Mouse (Mus musculus): ENCODE results near the gene Krt8.

The Krt8 gene

GRCm38 (mm10) chr15:102004189-102004588 is at the start of gene Krt8:
Krt8 (minus strand) TSS chr15:102004482.
- peak; percentile 78 to 81 for DNase-seq

GRCm38 (mm10) chr15:102051920-102052683 is 47.8 kb upstream of the Krt8 start:
- DNase-seq, result peak; percentile 42 to 66

- no peak for DNase-seq
Measured at GRCm38 (mm10) chr15:102049871-102050270, 45.6 kb upstream of the Krt8 start.

- no peak for DNase-seq
Measured at GRCm38 (mm10) chr15:102048006-102048405, 43.7 kb upstream of the Krt8 start.

- DNase-seq, result no peak
Measured at GRCm38 (mm10) chr15:102045691-102046090, 41.4 kb upstream of the Krt8 start.

GRCm38 (mm10) chr15:102044745-102045144 is 40.5 kb upstream of the Krt8 start:
- no peak for DNase-seq

GRCm38 (mm10) chr15:102041951-102042350 is 37.7 kb upstream of the Krt8 start:
- DNase-seq, result peak in 1 of 2 experiments; percentile 35

- no peak for DNase-seq
Measured at GRCm38 (mm10) chr15:102040277-102040676, 36.0 kb upstream of the Krt8 start.

GRCm38 (mm10) chr15:102034121-102035053 is 30.1 kb upstream of the Krt8 start:
- no peak for DNase-seq

GRCm38 (mm10) chr15:102028040-102028439 is 23.8 kb upstream of the Krt8 start, which contains the start of gene Krt18:
Krt18 (plus strand) TSS chr15:102028180.
- peak; percentile 33 to 54 for DNase-seq

GRCm38 (mm10) chr15:102026430-102026829 is 22.1 kb upstream of the Krt8 start:
- DNase-seq, result peak in 1 of 2 experiments; percentile 22

- DNase-seq, result peak in 1 of 2 experiments; percentile 26
Measured at GRCm38 (mm10) chr15:102025136-102025872, 21.0 kb upstream of the Krt8 start.

GRCm38 (mm10) chr15:102023888-102024287 is 19.6 kb upstream of the Krt8 start:
- no peak for DNase-seq

- peak in 1 of 2 experiments; percentile 27 for DNase-seq
Measured at GRCm38 (mm10) chr15:102022481-102022880, 18.2 kb upstream of the Krt8 start.

- DNase-seq, result peak; percentile 88 to 92
Measured at GRCm38 (mm10) chr15:102017918-102018463, 13.7 kb upstream of the Krt8 start.

GRCm38 (mm10) chr15:102016787-102017186 is 12.5 kb upstream of the Krt8 start:
- peak; percentile 25 to 41 for DNase-seq

GRCm38 (mm10) chr15:102016096-102016495 is 11.8 kb upstream of the Krt8 start:
- DNase-seq, result no peak

GRCm38 (mm10) chr15:102014848-102015247 is 10.6 kb upstream of the Krt8 start:
- no peak for DNase-seq

- peak; percentile 63 to 67 for DNase-seq
Measured at GRCm38 (mm10) chr15:102013651-102014050, 9.4 kb upstream of the Krt8 start.

- DNase-seq, result no peak
Measured at GRCm38 (mm10) chr15:102012260-102012765, 8.0 kb upstream of the Krt8 start.

GRCm38 (mm10) chr15:102010569-102011245 is 6.4 kb upstream of the Krt8 start:
- DNase-seq, result no peak

Measured in kidney, postnatal 36 days (tissue).